Mouse (Mus musculus) kidney, adult 11 months (tissue): ENCODE results near the gene Tmem167.

Experiments used
- DNase-seq: peaks from one replicate; pipeline ENCODE4 v3.0.0; 2022

The Tmem167 gene

DNA sequence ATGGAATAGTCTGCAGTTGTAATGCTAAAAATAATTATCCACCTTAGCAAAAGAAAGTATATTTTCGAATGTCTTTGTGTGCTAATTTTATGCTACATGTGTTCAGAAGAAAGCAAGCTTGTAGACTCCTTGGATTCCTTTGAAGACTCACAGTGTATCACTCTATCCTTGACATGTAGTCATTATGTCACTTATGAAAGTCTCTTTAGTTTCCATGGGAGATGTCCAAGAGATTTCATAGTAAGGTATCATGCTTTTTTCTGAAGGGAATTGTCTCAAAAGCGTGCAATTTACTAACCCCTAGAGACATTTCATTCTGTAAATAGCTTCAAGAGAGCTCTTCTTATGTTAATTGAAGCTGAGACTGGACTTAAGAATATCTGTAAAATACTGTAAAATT, 97.8 kb downstream of the Tmem167 start:
- DNase-seq: no peak

DNA sequence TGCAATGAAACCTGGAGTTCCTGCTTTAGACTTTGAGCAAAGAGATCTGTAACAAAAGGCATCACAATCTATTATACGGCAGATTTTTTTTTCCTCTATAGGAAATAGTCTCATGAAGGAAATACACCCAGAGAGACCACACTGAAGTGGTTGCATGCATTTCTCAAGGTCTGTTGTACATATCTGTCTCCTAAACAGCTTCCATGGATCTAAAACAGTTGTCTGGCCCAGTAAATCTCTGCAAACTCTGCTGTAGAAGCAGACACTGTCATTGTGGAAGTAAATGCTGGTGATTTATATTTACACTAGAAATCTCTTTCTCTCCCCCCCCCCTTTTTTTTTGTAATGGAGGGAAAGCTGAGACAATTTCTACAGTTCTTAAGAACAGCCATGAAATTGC, 99.1 kb downstream of the Tmem167 start:
- DNase-seq: no peak

DNA sequence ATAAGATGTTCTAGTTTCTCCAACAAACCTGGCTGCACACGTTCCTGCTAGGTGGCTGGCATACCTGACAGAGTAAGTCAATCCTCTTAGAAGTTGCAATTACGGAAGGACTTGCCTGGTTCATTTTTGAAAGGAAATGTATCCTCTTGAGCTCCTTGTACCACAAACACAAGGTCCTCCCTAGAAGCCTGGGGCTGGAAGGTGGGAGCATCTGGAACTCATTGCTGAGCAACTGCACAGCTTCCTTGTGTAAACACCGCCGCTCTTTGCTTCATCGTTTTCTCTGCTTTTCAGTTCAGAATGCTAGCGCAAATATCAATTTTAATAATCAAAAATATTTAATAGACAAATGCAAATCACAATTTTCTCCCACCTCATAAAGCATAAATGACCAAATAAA, 102.9 kb downstream of the Tmem167 start:
- DNase-seq: no peak
